Mouse (Mus musculus) embryonic facial prominence, embryonic 13.5 days (tissue): Measurements from ENCODE around the gene Dusp7. TPM values are rescaled to one million over a fixed set of nuclear protein-coding genes. Genes with fewer than 3 reads are reported as not detected.

Source experiments
- ATAC-seq: fragments of 200-750 bp; cut with Nextera tagmentation; 2 replicates; pipeline ENCODE4 v1.8.0; 2017; ENCODE audit warnings: low read depth; ENCODE audit not compliant: insufficient number of reproducible peaks, insufficient read depth, low FRiP score, low TSS enrichment
- H3K27ac ChIP-seq: fragments of 300-500 bp; sonication (generic); 2 replicates; pipeline ENCODE4 v1.5.1; 2015; ENCODE audit warnings: moderate library complexity, mild to moderate bottlenecking, inconsistent platforms
- H3K27me3 ChIP-seq: fragments of 300-500 bp; sonication (generic); 2 replicates; pipeline ENCODE4 v1.6.1; 2015; ENCODE audit warnings: mild to moderate bottlenecking, inconsistent platforms
- H3K36me3 ChIP-seq: fragments of 300-500 bp; sonication (generic); 2 replicates; pipeline ENCODE4 v1.6.1; 2015; ENCODE audit warnings: mild to moderate bottlenecking, inconsistent platforms
- H3K4me1 ChIP-seq: fragments of 300-500 bp; sonication (generic); 2 replicates; pipeline ENCODE4 v1.6.1; 2015; ENCODE audit warnings: inconsistent platforms
- H3K4me2 ChIP-seq: fragments of 300-500 bp; sonication (generic); 2 replicates; pipeline ENCODE4 v1.6.1; 2015; ENCODE audit warnings: moderate library complexity, mild to moderate bottlenecking, inconsistent platforms
- H3K4me3 ChIP-seq: fragments of 300-500 bp; sonication (generic); 2 replicates; pipeline ENCODE4 v1.5.1; 2015; ENCODE audit warnings: mild to moderate bottlenecking, inconsistent platforms
- H3K9ac ChIP-seq: fragments of 300-500 bp; sonication (generic); 2 replicates; pipeline ENCODE4 v1.6.1; 2015; ENCODE audit warnings: mild to moderate bottlenecking, inconsistent platforms
- H3K9me3 ChIP-seq: fragments of 300-500 bp; sonication (generic); 2 replicates; pipeline ENCODE4 v1.6.1; 2016; ENCODE audit warnings: inconsistent platforms
- WGBS: fragments of 180-500 bp; shearing (Covaris S2); methylation state at CpG from one replicate; pipeline ENCODE4 v1.1.7; 2015; ENCODE audit warnings: mixed read lengths; 5-methylcytosine and 5-hydroxymethylcytosine counted together
- polyA plus RNA-seq: library from polyadenylated mRNA; unstranded; fragments of >200 nt; fragmentation: Nextera tagmentation; extraction: Ambion mirVana; gene quantifications from 2 replicates; pipeline ENCODE4 v1.2.1, GENCODE M21; 2015

Gene Dusp7
- polyA plus RNA-seq, 1 experiment from 2014 or later = 40.6 TPM

- H3K4me3 ChIP-seq = no peak overlapping the region
- peak overlapping the region; percentile 51 for H3K9ac ChIP-seq
- H3K4me2 ChIP-seq = peak overlapping the region; percentile 47
- H3K9me3 ChIP-seq = no peaks in the 10 kb centered on the region
- no peaks in the 10 kb centered on the region for H3K27me3 ChIP-seq
- peak overlapping the region; percentile 98 for H3K27ac ChIP-seq
- no peaks in the 10 kb centered on the region for H3K36me3 ChIP-seq
- H3K4me1 ChIP-seq = peaks cover 98% of the 10 kb centered on the region
- WGBS = 44% methylated on average over 10 of the region's 10 CpGs
- no peak for ATAC-seq
These were observed 13.0 kb upstream of the Dusp7 start for GRCm38 (mm10) chr9:106355217-106355974.

GRCm38 (mm10) chr9:106355975-106356286, 12.5 kb upstream of the Dusp7 start:
- Histone ChIP-seq H3K27me3 (no peaks in the 10 kb centered on the region), H3K4me3 (no peak overlapping the region), H3K9ac (peak overlapping the region; percentile 51), H3K9me3 (no peaks in the 10 kb centered on the region), H3K27ac (peak overlapping the region; percentile 98), H3K4me1 (peaks cover 94% of the 10 kb centered on the region), H3K4me2 (peak overlapping the region; percentile 47), H3K36me3 (no peaks in the 10 kb centered on the region)
- ATAC-seq = no peak; the same call in 1 of the 2 replicates

- Histone ChIP-seq H3K36me3 (no peaks in the 10 kb centered on the region), H3K4me1 (peaks cover 91% of the 10 kb centered on the region), H3K9ac (peak overlapping the region; percentile 51; the same call in 1 of the 2 replicates), H3K9me3 (no peaks in the 10 kb centered on the region), H3K27ac (peak overlapping the region; percentile 98), H3K27me3 (no peaks in the 10 kb centered on the region), H3K4me2 (peak overlapping the region; percentile 47), H3K4me3 (no peak overlapping the region)
- peak; percentile 91 for ATAC-seq
- WGBS = 14% methylated on average over 8 of the region's 10 CpGs
These were observed 12.0 kb upstream of the Dusp7 start for GRCm38 (mm10) chr9:106356323-106356844.

GRCm38 (mm10) chr9:106357167-106357566, 11.3 kb upstream of the Dusp7 start:
- Histone ChIP-seq H3K4me1 (peaks cover 83% of the 10 kb centered on the region), H3K36me3 (no peaks in the 10 kb centered on the region), H3K4me3 (no peak overlapping the region), H3K27ac (peak overlapping the region; percentile 98), H3K27me3 (no peaks in the 10 kb centered on the region), H3K9ac (0 out of 2 replicates have a peak overlapping the region, but pooled peaks have one; percentile 49), H3K9me3 (no peaks in the 10 kb centered on the region), H3K4me2 (0 out of 2 replicates have a peak overlapping the region, but pooled peaks have one; percentile 47)
- WGBS = 27% methylated on average over 3 of the region's 3 CpGs
- ATAC-seq = no peak

- Histone ChIP-seq H3K27ac (peak overlapping the region; percentile 98), H3K4me2 (no peak overlapping the region), H3K4me1 (peaks cover 62% of the 10 kb centered on the region), H3K9ac (0 out of 2 replicates have a peak overlapping the region, but pooled peaks have one; percentile 44), H3K27me3 (no peaks in the 10 kb centered on the region), H3K4me3 (no peak overlapping the region), H3K9me3 (no peaks in the 10 kb centered on the region), H3K36me3 (no peaks in the 10 kb centered on the region)
- no peak for ATAC-seq
- 59% methylated on average over 6 of the region's 6 CpGs for WGBS
These were observed 9.1 kb upstream of the Dusp7 start for GRCm38 (mm10) chr9:106359297-106359696.

- Histone ChIP-seq H3K4me2 (no peak overlapping the region), H3K27me3 (no peaks in the 10 kb centered on the region), H3K4me1 (peaks cover 61% of the 10 kb centered on the region), H3K4me3 (no peak overlapping the region), H3K9ac (no peak overlapping the region), H3K36me3 (no peaks in the 10 kb centered on the region), H3K9me3 (no peaks in the 10 kb centered on the region), H3K27ac (no peak overlapping the region)
- 88% methylated on average over 6 of the region's 6 CpGs for WGBS
- ATAC-seq = no peak
These were observed 7.3 kb upstream of the Dusp7 start for GRCm38 (mm10) chr9:106361140-106361539.

- no peak for ATAC-seq
- H3K36me3 ChIP-seq = no peaks in the 10 kb centered on the region
- no peaks in the 10 kb centered on the region for H3K27me3 ChIP-seq
- H3K4me1 ChIP-seq = peaks cover 35% of the 10 kb centered on the region
- no peak overlapping the region; the same call in 1 of the 2 replicates for H3K9ac ChIP-seq
- H3K4me3 ChIP-seq = no peak overlapping the region
- 64% methylated on average over 7 of the region's 7 CpGs for WGBS
- H3K9me3 ChIP-seq = no peaks in the 10 kb centered on the region
- peak overlapping the region; percentile 73 for H3K27ac ChIP-seq
- H3K4me2 ChIP-seq = no peak overlapping the region
These were observed 3.1 kb upstream of the Dusp7 start for GRCm38 (mm10) chr9:106365333-106365732.

GRCm38 (mm10) chr9:106366188-106366587, 2.2 kb upstream of the Dusp7 start:
- Histone ChIP-seq H3K4me1 (peaks cover 41% of the 10 kb centered on the region), H3K4me3 (no peak overlapping the region), H3K9ac (0 out of 2 replicates have a peak overlapping the region, but pooled peaks have one; percentile 11), H3K36me3 (peaks cover 7% of the 10 kb centered on the region), H3K9me3 (no peaks in the 10 kb centered on the region), H3K27ac (peak overlapping the region; percentile 99), H3K4me2 (peak overlapping the region; percentile 96; the same call in 1 of the 2 replicates), H3K27me3 (no peaks in the 10 kb centered on the region)
- WGBS = 52% methylated on average over 1 of the region's 1 CpGs
- no peak for ATAC-seq

GRCm38 (mm10) chr9:106367001-106367400, 1.4 kb upstream of the Dusp7 start:
- Histone ChIP-seq H3K9me3 (no peaks in the 10 kb centered on the region), H3K27ac (peak overlapping the region; percentile 99), H3K4me3 (peak overlapping the region; percentile 97), H3K4me1 (peaks cover 49% of the 10 kb centered on the region), H3K27me3 (no peaks in the 10 kb centered on the region), H3K4me2 (peak overlapping the region; percentile 96), H3K36me3 (peaks cover 15% of the 10 kb centered on the region), H3K9ac (peak overlapping the region; percentile 78)
- ATAC-seq = no peak
- 18% methylated on average over 5 of the region's 5 CpGs for WGBS

- Histone ChIP-seq H3K9me3 (no peaks in the 10 kb centered on the region), H3K36me3 (peaks cover 21% of the 10 kb centered on the region), H3K27me3 (no peaks in the 10 kb centered on the region), H3K4me2 (peak overlapping the region; percentile 96), H3K4me1 (peaks cover 55% of the 10 kb centered on the region), H3K27ac (peak overlapping the region; percentile 99), H3K9ac (peak overlapping the region; percentile 99), H3K4me3 (peak overlapping the region; percentile 97)
- ATAC-seq = peak; percentile 91
- WGBS = under 1% methylated on average over 36 of the region's 36 CpGs
These were observed 780 bp upstream of the Dusp7 start for GRCm38 (mm10) chr9:106367592-106368111.

- peaks cover 68% of the 10 kb centered on the region for H3K4me1 ChIP-seq
- H3K4me2 ChIP-seq = peak overlapping the region; percentile 96
- peak overlapping the region; percentile 97 for H3K4me3 ChIP-seq
- peak overlapping the region; percentile 99 for H3K9ac ChIP-seq
- no peaks in the 10 kb centered on the region for H3K9me3 ChIP-seq
- H3K27me3 ChIP-seq = no peaks in the 10 kb centered on the region
- peaks cover 34% of the 10 kb centered on the region for H3K36me3 ChIP-seq
- no peak for ATAC-seq
- WGBS = under 1% methylated on average over 72 of the region's 72 CpGs
- peak overlapping the region; percentile 99 for H3K27ac ChIP-seq
These were observed 534 bp downstream of the Dusp7 start for GRCm38 (mm10) chr9:106368831-106369501.
